Mouse (Mus musculus) gastrocnemius, postnatal 4 days (tissue): ENCODE measurements around the gene Tjp1. TPM values are rescaled to one million over a fixed set of nuclear protein-coding genes. Genes with fewer than 3 reads are reported as not detected.
A peak's percentile ranks its signal among the peaks of the same experiment; 100 is the strongest.

Experiments
- DNase-seq, 2 experiments: peaks; one replicate each; pipeline ENCODE4 v3.0.0; 2021 to 2022; ENCODE audit warnings: low spot score in 2 of 2, mixed read lengths in 2 of 2
- total RNA-seq, 2 experiments: library from RNA; stranded (reverse); gene quantifications; 2 replicates each; pipeline ENCODE4 v1.2.3; 2021

The Tjp1 gene
- total RNA-seq, 2 experiments from 2014 or later, result 71.2 to 73.6 TPM

DNA sequence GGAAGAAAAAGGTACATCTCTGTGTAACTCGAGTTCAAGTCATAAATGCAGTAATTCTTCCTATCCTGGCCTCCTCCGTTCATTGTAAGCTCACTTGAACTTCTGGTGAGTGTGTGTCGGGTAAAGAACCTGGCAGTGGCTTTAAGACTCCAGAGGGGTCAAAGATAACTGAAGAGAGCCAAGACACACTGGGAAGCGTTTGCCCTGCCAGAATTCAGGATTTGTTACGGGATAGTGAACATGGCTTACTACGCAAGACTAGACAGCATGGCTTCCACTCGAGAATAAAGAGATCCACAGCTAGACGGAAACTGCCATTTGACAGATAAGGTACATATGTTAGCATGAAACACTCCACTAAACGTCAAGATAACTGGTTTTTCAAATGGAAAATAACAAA, 37.8 kb downstream of the Tjp1 start:
- no peak for DNase-seq

DNA sequence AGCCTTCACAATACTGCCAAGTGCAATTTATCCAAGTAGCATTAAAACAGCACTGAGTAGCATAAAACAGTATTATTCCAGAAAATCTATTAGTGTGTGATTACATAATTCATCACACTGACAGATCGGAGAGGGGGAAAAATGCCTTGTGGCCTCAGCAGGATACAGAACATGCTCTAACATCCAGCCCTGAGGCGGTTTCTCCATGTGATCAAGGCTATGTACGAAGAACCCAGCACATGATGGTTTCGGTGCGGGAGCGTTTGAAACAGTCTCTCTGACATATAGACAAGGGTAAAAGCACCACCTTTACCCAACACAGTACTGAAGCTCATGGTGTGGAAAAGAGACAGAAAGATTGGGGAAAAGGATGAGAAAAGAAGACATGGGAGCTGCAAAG, 38.4 kb downstream of the Tjp1 start:
- DNase-seq, result no peak

DNA sequence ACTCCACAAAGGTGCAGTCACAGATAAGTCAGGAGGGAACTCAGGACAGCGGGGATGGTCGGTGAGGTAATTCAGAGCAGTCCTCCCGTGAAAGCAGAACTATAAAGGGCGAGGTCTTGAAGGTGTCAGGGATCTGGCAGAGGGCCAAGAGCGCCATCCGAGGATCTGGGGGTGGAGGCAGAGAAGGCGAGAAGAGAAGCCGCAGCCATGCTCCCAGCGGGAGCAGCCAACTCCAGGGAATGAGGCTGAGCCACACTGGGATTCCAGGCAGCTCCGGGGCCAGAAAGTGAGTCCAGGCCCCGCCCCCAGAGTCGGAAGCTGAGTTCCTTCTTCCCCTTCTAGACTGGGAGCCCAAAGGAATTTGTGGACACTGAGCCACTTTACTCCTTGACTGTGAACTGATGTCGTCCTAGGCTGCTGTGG, 41.3 kb downstream of the Tjp1 start:
- DNase-seq, result peak; percentile 19 to 21

DNA sequence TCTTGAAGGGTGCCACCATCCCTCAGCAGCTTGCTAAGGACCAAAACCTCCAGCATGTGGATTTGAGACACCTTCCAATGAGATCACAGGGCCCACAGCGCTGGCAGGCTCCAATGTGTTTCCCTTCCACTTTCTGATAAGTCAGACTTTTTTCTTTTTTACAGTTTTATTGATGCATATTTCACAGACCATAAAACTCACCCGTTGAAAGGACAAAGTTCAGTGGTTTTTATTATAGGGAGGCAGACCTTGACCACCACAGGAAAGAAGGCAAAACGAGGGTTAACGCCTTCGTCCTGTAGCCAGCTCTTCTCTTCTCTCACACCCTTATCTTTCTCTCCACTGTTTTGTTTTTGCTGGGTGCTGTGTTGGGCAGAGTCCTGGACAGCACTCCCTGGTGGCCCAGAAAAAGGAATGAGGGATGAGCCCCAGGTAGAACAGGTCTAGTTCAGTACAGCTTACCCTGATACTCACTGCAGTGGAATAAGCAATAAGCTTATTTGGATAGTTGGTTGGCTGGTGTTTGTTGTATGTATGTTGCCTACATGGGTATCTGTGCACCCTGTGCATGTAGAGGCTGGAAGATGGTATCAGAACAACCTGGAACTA, 43.3 kb downstream of the Tjp1 start:
- no peak for DNase-seq

DNA sequence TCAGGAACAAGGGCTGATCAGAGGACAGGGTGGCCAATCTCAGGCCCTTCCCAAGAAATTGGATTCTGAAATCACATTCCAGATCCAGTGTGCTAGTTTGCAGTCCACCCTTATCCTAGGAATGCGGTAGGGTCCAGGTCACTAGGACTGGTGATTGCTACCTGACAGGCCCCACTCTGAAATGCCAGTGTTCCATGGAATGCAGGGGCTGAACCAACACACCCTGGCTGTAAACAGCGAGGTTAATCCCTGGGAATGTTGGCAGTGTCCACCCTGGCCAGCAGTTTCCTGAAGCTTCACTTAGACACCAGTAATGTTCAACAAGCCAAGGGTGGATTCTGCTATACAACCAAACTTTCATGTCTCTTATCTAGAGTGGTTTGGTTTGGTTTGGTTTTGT, 45.4 kb downstream of the Tjp1 start:
- no peak for DNase-seq

DNA sequence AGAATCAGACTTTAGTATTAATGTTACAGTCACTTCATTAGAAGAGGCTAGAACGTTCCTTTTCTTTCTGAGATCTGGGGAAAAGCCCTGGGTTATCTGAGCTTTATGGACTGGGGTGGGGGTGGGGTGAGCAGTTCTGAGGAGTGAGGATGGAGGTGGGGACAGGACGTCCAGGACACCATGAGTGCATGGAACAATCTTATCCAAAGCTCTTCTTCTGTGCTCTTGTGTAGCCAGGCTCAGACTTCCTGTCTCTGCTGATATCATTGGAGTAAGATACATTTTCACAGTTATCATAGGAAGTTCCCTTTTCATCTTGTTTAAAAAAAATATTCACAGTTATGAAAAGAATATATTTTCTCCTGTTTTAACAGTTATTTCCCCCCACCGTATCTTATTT, 55.5 kb downstream of the Tjp1 start:
- DNase-seq, result no peak

DNA sequence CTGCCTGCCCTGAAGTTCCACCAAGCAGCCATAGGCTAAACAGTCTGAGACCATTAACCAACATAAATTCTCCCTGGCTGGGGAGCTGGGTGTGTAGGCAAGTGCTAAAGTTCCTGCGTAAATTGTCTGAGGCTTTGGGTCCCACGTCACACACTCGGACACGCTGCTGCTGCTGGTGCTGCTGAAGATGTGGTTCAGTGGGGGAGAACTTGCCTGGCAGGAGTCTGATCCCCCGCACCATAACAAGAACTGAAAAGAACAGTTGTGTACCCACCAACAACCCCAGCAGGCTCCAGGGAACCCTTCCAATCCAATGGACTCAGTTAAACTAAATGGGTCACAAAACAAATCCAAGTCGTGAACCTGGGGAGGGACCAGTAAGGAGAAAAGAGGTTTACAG, 56.2 kb downstream of the Tjp1 start:
- DNase-seq, result no peak

DNA sequence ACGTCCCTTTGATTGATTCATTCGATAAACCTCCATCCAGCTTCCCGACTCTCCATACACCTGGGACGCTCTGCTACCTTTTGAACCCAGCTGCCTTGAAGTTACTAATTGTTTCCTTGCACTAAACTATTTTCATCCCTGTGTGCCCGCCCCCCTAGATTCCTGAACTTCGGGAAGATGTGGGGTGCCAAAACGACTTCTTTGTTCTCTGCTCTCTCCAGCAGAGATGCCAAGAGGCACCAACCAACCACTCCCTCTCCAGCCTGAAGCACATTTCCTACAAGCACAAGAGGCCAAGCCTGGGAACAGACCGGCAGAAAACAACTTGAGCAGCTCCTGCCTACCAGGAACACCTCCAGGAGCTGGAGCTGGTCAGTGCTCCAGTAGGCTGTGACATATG, 57.4 kb downstream of the Tjp1 start:
- no peak for DNase-seq

DNA sequence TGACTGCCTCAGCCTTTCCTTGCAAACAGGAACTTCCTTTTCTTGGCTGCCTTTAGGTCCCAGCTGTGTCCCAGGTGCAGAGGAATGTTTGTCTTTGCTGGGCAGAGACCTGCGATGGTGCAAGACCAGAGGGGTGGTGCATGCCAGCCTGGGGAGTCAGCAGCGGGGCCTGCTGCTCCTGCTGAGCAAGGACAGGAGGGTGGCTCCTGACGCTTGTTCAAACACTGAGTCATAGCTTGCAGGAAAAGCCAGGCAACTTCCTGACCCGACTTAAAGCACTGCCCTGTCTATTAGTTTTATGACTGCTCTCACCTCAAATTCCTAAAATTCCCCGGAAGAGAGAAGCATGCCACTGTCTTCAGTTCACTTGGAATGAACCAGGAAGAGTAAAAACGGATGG, 57.9 kb downstream of the Tjp1 start:
- DNase-seq, result no peak

DNA sequence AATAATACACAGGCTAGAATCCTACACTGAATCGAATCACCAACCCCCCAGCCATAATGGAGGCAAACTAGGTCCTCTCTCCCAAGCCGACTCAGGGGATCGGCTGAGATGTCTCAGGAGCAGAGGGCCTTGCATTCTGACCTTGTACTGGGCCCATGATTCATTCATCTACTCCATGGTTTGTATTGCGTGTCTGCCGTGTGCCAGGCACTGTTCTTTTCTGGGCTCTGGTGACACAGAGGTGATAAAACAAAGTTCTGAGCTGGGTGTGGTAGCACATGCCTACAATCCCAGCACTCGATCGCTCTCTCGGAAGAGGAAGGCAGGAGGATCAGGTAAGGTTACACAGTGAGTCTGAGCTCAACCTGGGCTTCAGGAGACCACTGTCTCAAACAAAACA, 59.4 kb downstream of the Tjp1 start:
- no peak for DNase-seq

DNA sequence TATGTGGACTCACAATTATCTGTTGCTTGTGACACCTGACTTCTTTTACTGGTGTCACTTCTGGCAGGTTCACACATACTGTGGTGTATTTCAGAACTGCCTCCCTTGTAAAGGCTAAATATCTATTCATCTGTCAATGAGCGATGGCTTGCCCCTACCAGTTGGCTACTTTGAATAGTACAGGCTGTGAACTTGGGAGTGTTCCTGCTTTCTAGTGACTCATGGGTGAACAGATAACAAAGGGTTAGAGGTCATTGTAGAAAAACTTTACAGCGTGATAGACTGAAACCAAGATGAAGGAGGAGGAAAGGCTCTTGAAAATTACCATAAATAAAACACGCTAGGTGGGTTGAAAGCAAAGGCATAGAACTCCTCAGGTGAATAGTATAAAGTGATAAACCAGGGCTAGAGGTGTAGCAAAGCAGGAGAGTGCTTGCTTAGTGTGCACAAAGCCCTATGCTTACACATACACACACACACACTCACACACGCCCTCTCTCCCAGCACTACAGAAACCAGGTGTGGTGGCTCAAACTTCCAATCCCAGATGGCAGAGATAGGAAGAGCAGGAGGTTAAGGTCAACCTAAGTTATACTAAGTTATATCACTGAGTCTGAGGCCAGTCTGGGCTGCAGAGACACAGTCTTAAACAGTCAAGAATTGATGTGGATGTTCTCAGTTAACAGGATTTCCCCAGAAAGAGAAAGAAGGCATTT, 60.1 kb downstream of the Tjp1 start:
- no peak for DNase-seq

DNA sequence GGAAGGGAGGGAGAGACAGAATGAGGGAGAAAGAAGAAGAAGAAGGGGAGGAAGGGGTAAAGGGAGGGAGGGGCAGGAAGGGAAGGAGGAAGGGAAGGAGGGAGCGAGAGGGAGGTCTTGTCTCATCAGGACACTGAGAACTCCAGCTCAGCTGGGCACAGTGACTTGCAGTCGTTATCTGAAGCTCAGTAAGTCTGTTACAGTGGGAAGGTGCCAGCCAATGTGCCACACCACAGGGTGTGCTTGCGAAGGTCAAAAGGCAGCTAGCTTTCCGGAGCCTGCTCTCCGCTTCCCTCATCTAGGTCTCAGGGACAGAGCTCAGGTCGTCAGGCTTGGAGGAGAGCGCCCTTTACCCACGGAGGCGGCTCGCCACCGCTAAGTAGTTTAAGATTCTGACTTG, 61.4 kb downstream of the Tjp1 start:
- DNase-seq, result no peak

DNA sequence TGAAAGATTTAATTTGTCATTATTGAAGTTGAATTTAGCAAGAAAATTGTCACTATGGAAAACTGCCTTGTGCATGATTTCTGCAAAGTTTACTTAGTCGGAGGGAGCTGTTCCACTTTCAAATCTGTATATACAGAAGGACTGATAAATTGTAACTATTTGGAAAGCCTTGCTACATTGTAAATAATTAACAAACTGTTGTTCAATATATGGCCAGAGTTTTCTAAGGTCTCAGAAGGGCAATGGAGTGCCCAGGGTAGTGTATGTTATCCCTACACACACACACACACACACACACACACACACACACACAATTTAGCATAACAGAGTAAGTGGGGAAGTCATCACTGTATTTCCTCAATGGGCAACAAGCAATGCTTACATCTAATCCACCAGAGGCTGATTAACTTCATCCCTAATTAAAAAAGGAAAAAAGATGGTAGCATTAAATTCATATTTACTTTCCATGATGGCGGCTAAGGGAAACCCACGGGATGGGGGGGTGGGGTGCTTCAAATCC, 63.0 kb downstream of the Tjp1 start:
- no peak for DNase-seq

DNA sequence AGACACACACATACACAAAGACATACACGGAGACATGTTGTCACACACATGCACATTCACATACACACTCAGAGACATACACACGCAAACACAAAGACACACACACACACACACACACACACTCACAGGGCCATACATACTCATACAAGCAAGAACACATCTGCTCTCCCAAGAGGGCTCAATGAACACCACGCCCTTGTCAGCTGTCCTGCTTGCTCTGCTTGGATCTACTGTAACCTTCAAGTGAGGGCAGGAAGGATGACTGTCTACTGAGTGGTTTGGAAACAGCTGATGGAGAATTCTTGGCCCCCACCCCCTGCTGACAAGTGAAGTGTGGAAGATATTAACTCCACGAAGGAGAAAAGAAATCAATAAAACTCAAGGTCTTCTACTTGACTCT, 64.1 kb downstream of the Tjp1 start:
- DNase-seq, result no peak

DNA sequence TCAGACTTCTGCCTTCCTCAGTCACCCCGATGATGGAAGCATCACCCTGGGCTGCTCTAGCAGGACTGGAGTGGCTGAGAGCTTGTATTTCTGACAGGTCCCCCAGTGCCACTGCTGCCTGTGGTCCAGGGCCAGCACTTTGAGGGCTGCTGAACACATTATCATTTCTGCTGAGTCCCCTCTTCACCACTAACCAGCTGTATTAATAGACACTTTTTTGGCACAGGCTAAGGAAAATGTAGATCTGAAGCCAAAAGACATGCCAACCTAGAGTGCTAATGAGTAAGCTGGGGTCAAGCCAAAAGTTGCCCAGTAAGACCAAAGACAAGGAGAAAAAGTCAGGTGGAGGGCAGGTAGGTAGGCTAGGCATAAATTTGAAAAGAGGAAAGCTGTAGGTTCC, 66.2 kb downstream of the Tjp1 start:
- DNase-seq, result no peak

DNA sequence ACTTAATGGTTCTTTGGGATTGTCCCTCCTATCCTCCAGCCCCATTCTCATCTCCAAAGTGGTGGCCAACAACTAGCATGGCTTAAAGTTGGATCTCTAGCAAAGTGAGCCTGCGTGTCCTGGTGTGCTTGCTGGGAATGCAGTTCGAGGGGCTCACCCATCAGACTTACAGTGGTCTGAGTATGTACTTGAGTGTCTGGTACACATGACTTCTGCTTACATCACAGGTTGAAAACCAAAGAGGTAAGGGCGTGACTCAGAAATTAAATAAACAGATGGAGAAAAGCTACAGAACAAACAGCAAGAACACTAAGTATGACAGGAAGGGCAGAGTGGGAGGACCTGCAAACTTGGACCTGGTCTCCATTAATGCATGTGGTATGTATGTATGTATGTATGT, 67.4 kb downstream of the Tjp1 start:
- DNase-seq, result no peak

DNA sequence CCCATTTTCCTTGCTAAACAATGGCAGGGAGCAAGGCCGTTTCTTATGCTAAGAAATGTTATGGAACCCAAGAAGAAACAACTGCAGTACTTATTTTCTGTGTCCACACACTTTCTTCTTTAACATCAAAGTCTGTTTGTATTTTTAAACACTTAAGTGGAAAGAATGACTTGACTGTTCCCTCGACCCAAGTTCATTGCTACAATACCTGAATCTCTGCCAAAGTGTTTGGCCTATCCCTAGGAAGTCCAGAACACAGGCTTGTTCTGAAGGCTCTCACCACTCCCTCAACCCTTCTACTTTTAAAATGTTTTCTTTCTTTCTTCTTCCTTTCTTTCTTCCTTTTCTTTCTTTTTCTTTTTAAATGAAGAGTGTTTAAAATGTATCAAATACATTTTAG, 71.5 kb downstream of the Tjp1 start:
- DNase-seq, result no peak

DNA sequence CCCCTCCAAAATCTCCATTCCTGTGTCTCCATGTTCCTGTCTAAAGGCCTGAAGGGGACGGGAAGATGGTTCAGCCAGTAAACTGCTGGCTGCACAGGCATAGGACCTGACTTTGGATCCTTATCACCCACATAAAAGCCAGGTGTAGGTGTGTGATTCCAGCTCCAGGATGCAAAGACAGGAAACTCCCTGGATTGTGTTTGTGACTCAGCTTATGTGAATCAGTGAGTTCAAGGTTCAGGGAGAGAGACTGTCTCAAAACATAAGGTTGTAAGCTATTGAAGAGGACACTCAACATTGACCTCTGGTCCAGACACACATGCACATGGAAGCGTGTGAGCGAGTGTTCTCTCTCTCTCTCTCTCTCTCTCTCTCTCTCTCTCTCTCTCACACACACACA, 72.4 kb downstream of the Tjp1 start:
- no peak for DNase-seq

DNA sequence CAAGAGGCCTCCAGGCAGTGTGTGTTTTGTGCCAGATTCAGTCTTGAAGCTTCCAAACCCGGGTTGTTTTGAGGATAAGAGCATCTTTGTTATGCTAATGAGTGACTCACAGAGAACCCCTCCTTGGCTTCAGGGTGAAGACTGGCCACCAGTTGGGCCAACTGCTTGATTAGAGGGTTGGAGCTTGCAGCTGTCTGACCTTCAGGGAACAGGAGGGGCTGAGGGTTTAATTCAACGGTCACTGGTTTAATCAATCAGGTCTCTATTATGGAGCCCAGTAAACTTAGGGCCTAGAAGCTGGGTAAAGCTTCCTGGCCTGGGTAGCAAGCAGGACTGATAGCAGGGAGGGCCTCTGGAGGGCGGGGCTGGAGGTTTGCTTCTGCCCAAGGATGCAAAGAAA, 73.3 kb downstream of the Tjp1 start:
- DNase-seq, result no peak

DNA sequence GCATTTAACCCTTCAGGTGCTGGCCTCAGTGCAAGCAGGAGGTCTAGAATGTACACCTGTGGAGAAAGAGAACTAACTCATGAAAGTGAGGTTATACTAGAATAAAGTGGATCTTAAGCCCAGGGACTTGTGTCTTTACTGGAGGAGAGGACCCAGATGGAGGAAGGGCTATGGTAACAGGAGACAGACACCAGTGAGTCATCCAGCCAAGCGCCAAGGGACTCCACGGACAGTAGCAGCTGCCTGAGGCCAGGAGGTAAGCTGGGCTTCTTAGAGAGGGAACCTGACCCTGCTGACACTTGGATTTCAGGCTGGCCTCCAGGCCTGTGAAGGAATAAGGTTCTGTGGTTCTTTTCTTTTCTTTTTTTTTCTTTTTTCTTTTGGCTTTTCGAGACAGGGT, 75.3 kb downstream of the Tjp1 start:
- no peak for DNase-seq

DNA sequence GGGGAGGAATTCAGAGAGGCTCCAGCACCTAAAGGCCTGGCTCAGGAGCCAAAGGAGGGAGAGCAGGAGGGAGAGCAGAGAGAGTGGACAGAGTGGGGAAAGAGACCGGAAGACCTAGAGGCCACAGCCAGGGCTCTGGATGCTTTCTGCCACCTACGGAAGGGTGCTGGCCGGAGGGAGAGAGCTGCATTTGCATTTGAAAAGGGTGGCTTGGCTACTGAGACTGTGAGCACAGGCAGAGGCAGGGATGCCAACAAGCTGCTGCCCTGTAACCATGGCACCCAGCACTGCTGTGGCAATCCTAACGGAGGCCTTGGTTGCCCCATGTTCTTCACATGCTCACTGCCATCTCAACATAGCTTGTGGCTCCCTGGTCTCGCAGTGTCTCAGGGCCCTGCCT, 77.4 kb downstream of the Tjp1 start:
- DNase-seq, result no peak

DNA sequence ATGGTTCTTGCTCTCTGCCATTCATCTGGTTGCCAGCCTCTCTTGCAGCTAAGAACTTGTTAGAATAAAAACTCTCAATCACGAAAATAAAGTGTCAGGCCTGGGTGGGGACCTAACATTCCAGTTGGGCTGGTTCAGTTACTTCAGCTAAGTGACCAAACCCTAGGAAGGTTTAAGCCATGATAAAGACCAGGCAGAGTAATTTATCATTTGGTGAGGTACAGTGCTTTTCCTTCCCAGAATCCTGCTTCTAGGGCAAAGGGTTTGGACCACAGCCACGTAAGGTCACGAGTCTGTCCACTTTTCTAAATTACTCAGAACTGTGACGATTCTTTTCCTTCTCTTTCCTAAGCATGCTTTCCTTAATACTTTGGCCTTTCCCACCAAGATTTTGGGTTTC, 86.1 kb downstream of the Tjp1 start:
- no peak for DNase-seq

DNA sequence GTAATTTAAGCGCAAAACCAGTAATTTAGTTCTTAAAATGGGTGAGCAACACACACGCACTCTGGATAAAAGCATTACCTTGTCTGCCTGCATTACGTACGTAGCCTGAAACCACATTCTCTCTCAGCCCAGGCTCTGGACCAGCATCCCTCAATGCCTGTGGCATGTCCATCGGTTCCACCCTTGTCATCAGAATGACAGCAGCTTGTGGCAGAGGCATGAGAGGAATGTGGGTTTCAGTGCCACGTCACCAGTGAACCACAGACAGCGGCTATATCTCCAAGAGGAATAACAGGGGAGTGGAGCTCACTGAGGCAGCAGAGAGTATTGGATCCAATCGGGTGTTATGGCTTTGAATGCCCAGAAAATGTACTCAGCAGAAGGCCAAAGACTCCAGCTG, 88.1 kb downstream of the Tjp1 start:
- DNase-seq, result no peak
